Mouse (Mus musculus): Measurements from ENCODE around the gene 4930426L09Rik.
"Not testable (repeated sequence)": the region's sequence is repeated elsewhere in the genome, so short reads cannot be mapped to it uniquely, and the experiment has no call there.

The 4930426L09Rik gene

DNA sequence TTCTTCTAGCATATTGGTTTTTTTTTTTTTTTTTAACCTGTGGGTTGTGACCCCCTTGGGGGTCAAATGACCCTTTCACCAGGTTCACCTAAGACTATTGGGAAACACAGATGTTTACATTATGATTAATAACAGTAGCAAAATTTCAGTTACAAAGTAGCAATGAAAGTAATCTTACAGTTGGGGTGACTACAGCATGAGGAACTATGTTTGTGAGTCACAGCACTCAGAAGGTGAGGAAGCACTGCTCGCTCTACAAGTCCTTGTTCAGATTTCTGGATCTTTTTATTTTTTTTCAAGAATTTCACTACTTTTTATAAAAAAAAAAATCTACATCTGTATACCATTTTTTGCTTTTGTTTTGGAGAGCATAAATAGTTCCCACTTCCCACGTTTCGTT, 26.6 kb upstream of the 4930426L09Rik start:
- DNase-seq, result no peak

DNA sequence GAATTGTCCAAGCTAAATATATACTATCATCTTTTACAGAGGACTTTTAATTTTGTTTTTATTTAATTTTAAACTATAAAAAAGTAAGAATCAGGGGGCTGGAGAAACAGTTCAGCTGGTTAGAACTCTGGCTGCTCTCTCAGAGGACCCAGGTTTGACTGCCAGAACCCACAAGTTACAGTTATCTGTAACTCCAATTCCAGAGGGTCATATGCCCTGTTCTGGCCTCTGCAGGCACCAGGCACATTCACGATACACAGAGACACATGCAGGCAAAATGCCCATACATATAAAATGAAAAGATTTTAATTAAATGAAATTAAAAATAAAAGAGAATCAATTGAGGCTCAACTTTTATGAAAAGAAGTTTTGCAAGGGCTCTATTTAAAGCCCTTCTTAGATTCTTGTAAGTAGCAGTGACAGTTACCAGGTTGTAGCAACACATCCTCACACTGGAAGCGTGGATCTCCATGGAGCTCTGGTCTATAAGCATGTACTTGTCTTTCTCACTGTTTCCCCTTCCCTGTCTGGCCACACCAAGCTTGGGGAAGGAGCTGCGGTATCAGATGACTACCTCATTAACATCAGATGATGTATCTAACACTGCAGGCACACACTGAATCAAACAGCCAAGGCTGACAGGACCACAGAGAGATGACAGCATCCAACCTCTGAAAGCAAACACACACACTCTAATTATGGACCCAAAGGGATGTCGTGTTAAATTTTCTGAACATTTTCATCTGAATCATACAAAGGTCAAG, 23.1 kb upstream of the 4930426L09Rik start:
- DNase-seq, result no peak

DNA sequence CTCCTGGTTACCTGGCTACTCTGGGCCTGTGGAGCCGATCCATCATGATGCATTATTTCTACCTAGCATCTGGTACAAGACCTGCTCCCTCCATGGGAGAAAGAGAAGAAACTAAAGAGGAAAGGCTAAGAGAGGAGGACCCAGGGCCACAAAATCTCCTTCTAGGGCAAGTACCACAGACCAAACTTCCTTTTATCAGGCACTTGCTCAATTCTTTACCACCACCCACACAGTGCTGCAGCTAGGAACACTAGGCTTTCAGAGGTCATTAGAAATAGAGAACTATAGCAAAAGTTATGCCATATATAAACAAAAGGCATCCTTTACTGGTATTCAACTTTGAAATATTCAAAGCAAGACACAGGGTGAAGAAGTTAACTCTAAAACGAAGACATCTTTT, 22.0 kb upstream of the 4930426L09Rik start:
- DNase-seq, result peak; percentile 42 to 46

DNA sequence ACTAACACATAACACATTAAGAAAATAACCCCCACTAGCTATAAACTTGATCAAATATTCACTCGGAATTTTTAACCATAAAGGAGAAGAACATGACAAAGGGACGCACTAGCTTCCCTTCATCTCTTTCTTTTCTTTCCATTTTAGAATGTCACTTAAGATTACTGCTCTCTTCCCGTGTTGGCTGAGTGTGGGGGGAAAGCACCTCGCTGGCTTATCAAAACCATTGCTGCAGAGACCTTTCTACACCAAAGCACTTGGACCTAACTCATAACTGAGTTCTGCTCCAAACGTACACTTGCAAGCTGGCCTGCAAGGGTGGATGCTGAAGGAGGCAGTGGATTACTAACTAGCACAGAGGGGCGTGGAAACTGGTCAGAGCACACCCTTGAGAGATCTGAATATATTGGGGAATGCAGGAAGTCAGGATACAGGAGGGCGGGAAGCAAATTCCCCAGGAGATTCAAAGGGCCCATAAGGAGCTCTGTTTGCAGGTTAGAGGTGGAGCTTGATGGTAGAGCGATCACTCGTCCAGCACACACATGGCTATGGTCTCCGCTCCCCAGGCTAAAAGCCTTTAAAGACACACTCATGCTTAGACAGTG, 20.8 kb upstream of the 4930426L09Rik start:
- no peak for DNase-seq

DNA sequence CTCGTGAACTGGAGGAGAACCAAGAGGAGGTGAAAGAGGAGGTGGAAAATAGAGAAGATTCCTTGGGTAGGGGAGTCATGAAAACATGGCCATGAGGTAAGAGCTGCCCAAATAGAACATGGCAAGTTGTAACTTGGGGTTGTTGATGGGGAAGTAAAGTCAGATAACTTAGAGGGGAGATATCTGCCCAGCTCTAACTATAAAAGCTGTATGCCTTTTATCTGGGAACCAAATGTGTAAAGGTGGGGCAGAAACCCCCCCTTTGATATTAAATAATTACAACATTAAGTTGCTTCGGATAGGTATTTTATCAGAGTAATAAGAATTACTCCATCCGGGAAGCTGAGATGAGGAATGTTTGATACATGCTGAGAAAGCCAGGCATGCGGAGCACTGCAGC, 19.1 kb upstream of the 4930426L09Rik start:
- DNase-seq, result no peak

DNA sequence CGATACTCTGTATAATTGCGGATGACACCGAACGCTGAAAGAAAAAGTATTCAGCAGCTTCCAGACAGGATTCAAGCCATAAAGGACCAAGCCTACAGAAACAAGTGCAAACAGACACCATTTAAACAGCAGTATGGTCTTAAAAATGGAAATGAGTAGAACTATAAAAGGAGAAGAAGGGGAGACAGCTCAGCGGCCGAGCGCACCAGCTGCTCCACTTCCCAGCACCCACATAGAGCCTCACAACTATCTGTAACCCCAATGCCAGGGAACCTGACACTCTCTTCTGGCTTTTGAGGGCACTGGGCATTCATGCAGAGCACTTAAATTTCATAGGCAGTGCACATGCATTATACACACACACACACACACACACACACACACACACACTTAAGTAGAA, 18.5 kb upstream of the 4930426L09Rik start:
- no peak for DNase-seq

DNA sequence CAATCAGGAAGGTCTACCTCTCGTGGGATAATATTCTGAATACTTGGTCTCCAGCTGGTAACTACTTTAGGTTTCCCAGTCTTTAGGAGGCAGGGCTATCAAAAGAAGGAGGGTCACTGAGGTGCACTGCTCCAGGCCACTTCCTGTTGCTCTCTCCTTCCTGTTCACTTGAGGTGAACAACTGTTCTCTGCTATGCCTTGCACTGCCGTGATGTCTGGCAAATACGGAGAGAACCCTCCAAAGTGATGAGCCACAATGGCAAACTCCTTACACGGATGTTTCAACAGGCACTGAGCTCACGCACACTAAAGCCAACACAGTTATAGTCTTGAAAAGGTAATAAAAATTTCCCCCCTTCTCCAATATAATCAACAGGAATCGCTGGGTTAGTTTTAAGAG, 15.6 kb upstream of the 4930426L09Rik start:
- DNase-seq, result peak in 1 of 2 experiments; percentile 27

DNA sequence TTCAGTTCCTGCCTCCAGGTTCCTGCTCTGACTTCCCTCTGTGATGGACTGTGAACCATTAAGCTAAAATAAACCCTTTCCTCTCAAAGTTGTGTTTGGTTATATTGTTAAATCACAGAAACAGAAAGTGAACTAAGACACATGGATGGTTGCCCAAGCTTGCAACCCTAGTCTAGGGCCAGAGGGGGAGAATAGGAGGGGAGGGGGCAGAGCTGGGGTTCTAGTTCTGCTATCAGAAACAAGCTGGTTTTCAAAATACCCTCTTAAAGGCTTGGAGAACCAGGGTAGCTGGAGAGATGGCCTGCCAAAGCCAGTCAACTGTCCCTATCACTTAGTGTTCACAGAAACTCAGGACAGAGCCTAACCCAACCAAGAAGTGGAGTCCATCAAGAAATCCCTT, 14.6 kb upstream of the 4930426L09Rik start:
- peak; percentile 54 to 65 for DNase-seq

DNA sequence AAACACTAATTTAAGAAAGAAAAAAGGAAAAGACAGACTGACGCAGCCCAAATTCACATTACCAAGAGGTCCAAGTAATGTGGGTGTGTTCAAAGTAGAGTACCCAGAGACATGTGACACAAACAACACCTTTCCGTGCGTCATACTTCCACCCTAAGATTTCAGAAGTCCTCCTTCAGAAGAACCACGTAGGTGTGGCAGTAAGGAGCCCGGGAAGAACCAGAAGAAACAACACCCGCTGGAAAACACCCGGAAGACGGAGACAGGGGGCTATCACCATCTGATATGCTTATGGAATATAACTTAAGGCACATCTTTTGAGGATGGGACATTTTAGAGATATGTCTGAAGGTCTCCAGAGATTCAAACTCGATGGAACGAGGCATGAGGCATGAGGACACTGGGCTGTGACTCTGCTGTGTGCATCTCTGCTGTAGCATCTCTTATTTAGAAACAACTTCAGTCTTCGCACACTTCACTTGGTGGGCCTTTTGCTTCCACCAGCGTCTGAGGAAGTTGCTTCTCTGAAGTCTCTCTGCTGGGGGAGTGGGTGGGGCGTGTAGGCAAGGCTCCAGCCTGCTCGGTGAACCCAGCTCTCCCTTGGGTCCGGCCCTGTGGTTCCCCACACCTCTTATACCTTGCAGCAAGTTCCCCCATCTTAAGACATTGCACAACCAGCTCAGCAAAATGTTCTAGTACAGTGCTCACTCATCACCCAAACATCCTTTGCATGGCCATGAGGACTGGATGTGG, 13.9 kb upstream of the 4930426L09Rik start:
- DNase-seq, result peak; percentile 93 to 96

DNA sequence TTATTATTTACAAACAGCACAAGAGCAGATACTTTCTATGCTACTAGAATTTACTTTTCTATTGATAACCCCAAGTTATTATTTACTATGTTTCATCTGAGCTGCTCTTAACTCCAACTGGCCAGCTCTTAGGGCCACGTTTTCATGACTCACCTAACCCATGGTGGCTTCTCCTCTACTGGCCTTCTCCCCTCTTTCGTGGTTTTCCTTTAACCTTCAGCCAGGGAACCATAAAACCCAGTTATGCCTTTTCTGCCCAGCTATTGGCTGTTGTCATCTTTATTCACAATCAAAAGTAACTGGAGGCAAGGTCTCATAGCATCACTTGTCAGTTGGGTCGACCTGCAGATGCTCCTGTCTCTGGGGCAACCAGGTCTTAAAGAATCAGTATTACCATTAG, 12.6 kb upstream of the 4930426L09Rik start:
- no peak for DNase-seq

DNA sequence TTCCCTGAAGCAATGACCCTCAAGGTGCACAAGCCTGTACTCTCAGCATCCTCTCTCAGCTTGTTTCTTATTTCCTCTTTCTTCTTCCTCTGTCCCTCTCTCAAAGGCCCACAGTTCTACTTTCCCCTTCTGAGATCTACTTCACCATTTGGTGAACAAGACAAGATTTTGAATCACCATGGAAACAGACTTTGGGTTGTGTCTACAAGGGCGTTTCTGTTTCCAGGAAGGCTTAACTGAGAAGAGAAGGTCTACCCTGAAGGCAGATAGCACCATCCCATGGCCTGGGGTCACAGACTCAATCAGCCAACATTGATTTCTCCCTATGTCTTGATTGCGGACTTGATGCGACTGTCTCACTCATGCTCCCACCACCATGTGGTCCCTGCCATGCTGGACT, 9.3 kb upstream of the 4930426L09Rik start:
- DNase-seq, result peak; percentile 67 to 76

DNA sequence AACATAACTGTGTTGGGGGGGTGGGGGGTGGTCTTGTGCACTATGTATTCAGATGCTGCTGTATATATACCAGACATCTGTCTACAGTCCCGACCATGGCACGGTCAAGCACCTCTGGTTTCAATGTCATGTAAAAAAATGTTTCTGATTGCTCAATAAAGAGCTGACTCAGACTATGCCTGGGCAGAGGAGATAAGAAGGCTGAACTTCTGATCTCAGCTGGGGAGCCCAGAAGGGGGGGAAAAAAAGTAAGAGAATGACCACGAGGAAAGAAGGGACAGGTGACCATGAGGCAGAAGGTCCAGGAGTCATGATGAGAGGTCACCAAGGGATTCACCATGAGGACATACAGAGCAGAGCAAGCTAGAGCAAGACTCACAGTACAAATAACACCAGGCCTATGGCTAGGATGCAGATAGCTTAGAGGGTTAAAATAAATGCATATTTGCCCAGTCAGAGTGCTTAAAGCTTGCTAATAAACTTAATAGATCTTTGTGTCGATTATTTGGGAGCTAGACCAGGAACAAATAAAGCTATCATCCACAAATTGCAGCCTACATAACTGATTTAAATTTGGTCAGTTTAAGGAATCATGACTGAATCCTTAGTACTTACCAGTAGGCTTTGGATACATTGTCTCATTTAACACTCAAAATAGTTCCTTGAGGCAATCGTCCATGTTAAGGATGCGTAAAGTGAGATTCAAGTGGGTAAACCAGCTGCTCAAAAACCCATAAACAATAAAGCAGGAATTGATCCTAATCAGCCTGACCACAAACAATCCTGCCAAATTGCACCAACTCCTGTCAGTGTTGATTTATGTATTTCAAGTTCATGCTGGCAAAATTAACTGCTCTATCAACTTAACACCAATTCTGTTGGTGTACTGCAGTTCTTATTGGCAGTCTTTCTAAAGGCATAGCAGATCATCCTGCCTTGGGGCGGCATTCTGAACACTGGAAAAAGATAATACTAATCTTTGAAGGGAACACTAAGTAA, 5.3 kb upstream of the 4930426L09Rik start:
- DNase-seq, result no peak

DNA sequence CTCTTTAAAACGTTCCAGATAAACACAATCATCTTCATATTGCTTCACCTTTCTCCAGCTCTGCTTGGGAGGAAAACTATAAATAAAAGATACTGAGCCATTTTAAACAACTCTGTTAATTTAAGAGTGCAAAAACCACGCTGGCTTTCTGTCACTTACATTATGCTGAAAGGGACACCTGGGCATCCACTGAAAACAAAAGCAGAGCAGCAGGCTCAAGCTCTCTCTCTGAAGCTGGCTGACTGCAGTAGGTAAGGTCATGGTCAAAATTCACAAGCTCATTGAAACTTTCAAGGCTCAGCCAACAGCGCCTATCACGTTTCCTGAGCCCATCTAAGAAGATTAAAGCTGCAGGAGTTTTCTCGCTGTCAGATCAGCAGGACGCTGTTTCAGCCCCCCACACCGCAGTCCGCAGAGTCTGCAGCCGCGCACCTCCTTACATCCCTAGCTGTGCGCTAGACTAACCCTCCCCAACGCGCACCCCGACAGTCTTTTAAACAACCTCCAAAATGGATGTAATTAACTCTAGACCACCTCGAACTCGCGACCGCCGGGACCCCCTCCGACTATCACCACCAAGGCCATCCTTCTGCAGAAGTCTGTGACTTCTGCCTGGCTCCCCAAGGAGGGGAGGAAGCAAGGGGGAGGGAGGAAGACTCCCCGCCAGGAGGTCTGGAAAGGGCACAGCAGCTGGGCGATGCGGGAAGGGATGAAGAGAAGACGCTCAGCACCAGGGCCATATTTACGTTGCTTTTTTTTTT, 1.5 kb upstream of the 4930426L09Rik start:
- peak; percentile 41 to 46 for DNase-seq

DNA sequence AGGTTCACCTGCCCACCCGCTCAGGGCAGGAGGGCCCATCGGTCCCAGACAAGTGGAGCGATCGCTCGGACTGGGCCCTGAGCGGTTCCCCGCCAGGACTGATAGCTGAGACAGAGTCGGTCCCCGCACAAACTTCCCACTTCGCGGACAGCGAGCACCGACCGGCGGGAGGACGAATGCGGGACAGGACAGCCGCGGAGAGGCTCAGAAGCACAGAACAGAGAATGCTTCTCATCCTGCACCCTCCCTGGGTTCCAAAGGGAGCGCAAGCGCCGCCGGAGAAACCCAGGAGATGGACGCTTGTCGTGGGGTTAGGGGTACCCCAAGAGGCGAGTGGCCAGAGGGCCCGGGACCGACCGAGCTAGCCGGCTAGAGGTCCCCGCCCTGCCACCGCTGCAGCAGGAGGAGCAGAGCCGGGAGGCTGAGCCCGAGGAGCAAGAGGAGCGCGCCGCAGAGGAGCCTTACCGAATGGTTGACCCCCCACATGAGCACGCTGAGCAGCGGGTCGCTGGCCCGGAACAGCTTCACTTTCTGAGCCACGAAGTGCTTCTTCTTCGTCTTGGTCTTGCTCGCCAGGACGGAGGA, 664 bp upstream of the 4930426L09Rik start:
- peak; percentile 52 to 61 for DNase-seq

DNA sequence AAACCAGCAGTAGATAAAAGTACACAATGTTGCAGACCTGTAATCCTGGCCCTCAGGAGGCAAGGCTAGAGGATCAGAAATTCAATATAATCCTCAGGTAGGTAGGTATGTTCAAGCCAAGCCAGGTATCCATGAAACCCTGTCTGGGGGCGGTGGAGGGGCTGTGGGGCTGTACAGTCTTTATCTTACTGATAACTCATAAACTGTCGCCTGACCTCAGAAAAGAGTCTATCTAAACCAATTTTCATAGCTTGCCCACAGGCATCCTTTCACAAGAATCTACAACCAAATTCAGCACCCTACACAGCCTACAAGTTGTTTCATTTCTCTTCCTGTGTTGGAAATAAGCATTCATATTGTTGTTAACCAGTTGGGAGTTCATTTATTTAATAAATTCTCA, 1.3 kb downstream of the 4930426L09Rik start:
- no peak for DNase-seq

DNA sequence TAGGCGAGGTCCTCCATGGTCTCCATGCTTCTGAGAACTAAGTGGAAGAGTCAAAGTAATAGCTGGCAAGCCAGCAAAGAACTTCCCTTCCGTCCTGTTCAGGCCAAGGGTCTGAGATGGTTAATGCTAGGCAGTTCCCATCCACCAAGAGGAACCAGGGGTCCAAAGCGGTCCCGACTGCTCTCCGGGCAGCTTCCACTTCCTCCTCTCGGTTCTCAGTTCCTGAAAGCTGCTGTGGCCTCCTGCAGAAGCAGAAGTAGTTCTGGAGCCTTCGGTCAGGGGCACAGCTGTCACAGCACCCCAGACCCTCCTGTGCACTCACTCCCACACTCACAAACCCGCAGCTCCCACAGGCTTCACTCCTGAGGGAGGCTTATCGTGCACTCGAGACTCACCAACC, 6.7 kb downstream of the 4930426L09Rik start:
- peak; percentile 76 to 82 for DNase-seq

DNA sequence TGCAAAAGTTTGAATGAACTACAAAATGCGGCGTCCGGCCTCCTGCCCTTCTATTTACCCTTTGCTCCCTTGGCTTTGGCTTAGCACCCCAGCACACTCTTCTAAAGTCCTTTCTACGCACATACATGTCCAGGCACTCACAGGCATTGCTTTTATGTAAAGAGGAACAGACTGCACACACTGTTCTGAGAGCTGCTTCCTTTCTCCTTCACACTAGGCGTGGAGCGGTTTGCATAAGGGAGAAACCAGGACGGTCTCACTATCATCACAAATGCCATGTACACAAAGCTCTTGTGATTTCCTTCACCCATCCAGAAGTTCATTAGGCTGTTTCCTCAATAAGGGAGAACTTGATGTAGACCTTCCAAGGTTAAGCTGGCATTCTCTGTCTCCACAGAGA, 8.0 kb downstream of the 4930426L09Rik start:
- DNase-seq, result no peak

DNA sequence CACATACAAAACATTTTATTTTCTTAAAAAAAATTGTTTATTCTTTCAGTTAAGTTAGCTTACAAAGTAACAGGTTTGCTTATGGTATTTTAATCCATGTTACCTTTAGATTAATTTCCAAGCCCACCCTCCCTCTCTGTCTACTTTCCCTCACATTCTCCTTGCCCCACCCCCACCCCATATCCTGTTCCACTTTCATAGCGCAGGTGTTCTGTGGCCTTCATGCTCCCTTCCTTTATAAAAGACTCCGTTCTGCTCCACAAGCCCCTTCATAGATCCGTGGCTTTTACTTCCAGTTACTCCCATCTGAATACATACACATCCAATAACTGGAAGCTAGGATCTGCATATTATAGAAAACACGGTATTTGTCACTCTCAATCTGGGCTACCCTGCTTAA, 9.4 kb downstream of the 4930426L09Rik start:
- no peak for DNase-seq

DNA sequence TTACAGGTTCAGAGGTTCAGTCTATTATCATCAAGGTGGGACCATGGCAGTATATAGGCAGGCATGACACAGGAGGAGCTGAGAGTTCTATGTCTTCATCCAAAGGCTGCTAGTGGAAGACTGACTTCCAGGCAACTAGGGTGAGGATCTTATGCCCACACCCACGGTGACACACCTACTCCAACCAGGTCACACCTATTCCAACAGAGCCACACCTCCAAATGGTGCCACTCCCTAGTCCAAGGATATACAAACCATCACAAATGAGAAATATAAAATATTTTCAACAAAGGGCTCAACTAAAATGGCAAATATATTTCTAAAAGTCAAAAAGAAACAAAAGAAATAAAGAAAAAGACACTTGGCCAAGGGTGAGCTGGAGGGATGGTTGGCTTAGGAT, 12.4 kb downstream of the 4930426L09Rik start:
- not testable (repeated sequence) for DNase-seq

DNA sequence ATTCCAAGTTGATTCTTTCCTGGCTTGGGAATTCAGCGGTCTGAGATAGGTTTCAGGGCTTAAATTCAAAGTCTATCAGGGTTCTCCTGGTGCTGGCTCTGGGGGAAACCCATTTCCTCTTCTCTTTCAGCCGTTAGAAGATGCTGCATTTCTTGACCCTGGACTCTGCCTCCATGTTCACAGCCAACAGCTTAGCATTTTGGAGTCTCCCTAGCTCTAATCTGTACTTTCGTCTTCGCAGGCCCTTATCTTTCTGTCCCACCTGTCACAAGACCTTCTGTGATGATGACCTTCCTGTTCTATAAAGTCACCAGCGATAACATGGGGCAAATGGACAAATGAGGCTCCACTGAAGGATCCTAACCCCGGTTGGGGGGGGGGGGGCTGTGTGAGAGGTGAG, 13.3 kb downstream of the 4930426L09Rik start:
- DNase-seq, result no peak

DNA sequence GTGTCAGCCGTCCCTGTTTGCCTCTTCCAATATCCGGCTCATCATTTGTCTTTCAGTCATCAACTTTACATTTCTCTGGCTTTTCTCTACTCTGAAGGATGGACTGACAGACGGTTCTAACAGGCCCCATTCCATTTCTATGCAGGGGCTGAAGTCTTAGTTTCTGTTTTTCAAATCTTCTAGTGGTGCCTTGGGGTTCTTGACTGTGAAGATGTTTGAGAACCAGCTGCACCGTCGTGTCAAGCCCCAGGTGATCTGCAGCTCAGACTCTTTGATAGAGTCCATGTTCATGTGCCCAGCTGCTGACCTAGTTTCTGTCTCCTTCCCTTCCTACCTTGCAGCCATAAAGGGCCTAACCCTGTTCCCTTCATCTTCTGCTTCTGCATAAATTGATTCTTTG, 18.2 kb downstream of the 4930426L09Rik start:
- no peak for DNase-seq

DNA sequence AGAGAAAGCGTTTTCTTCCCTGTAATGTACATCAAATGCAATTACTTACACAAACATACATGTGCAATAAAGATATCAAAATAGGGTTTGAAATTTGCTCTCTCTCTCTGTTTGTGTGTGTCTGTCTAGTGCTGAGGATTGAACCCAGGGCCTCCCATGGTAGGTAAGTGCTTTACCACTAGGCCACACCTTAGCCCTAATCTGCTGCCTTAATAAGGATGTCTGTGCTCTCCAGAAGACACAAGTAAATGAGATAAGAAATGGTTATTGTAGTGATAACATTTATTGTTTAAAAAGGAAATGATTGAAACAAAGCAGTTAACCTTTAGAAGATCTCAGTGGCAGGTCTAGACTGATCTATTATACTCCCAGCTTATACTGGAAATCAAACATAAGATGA, 18.7 kb downstream of the 4930426L09Rik start:
- no peak for DNase-seq

Data from B cell, adult 2 months (primary cell).